Mouse (Mus musculus): Measurements from ENCODE around the gene Fancc.
A peak's percentile ranks its signal among the peaks of the same experiment; 100 is the strongest.

The Fancc gene

GRCm38 (mm10) chr13:63293647-63294046 is 203.4 kb downstream of the Fancc start:
- DNase-seq (ENCODE audit: inconsistent ontology term): no peak

DNA sequence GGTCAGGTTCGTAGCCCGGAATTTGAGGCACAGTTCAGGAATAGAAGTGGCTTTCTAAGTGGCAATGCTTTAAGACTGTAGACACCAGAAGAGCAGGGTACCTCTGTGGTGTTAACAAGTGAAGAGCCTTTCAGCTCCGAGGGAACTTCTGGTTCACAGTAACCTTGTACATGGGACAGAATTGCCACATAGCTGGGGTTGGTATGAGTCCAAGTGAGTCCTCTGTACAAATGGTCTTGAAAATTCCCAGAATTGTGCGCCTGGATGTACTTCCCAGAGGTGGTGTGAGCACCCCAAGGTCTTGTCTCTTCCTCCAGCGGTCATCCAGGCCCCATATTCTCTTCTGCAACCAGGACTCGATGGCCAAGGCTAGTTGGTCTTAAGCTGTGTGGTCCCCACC is 206.1 kb downstream of the Fancc start:
- no peak for DNase-seq (ENCODE audit: inconsistent ontology term)

DNA sequence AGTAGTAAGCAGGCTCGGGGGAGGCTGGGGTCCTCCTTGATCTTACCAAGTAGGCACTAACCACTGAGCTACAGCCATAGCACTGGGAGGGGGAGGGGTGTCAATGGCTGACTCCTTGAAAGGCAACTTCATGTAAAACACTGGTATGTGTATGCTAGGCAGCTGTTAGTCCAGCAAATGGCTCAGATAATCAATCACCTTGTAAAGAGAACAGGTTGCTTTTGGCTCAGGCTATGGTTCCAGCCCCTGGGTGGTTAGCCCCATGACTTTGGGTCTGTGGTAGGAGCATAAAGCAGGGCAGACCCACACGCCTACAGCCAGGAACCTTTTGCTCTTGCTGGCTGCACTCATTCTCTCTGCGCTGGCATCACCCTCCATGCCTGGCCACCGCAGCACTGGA is 207.0 kb downstream of the Fancc start:
- no peak for DNase-seq (ENCODE audit: inconsistent ontology term)

- DNase-seq (ENCODE audit: inconsistent ontology term): no peak
These were observed 207.4 kb downstream of the Fancc start for GRCm38 (mm10) chr13:63289687-63290086.

GRCm38 (mm10) chr13:63289152-63289551 is 207.9 kb downstream of the Fancc start:
- DNase-seq (ENCODE audit: inconsistent ontology term): no peak

GRCm38 (mm10) chr13:63286483-63287102 is 210.5 kb downstream of the Fancc start:
- no peak for DNase-seq (ENCODE audit: inconsistent ontology term)

DNA sequence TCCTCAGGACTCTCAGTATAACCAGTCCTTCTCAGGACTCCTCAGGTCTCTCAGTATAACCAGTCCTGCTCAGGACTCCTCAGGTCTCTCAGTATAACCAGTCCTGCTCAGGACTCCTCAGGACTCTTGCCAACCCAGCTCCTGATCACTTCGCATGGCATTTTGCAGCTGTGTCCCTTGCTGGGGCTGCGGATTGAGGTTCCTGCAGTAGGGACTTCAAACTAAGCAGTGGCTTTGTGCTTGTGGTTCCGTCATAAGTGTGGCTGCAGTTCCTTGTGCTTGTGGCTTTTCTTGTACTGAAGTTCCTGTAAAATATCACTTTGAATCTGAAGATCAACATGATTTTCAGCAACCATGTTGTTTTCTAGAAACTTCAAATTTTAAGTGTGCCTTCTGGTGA is 212.3 kb downstream of the Fancc start:
- no peak for DNase-seq (ENCODE audit: inconsistent ontology term)

GRCm38 (mm10) chr13:63283236-63283635 is 213.8 kb downstream of the Fancc start:
- no peak for DNase-seq (ENCODE audit: inconsistent ontology term)

- no peak for DNase-seq (ENCODE audit: inconsistent ontology term)
These were observed 215.9 kb downstream of the Fancc start for GRCm38 (mm10) chr13:63281206-63281605.

DNA sequence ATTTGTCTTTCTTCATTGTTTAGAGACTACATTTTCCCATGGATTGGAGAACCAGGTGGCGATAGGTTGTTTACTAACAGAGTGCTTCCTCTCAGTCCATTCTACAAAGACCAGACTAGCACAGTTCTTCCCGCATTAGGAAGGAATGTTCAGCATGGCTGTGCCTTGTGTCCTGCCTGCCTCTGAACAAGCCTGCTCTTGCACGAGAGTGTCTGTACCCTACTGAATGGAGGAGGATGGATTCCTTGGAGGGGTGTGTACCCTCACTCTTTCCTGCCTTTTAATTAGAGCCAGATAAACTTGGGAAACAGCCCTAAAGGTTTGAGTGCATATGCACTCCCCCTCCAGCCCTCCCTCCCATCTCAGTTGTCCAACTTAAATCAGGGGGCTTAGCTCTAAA is 216.7 kb downstream of the Fancc start:
- DNase-seq (ENCODE audit: inconsistent ontology term): peak; percentile 49

GRCm38 (mm10) chr13:63279807-63280206 is 217.3 kb downstream of the Fancc start:
- no peak for DNase-seq (ENCODE audit: inconsistent ontology term)

GRCm38 (mm10) chr13:63278796-63279475 is 218.1 kb downstream of the Fancc start:
- peak; percentile 80 for DNase-seq (ENCODE audit: inconsistent ontology term)

DNA sequence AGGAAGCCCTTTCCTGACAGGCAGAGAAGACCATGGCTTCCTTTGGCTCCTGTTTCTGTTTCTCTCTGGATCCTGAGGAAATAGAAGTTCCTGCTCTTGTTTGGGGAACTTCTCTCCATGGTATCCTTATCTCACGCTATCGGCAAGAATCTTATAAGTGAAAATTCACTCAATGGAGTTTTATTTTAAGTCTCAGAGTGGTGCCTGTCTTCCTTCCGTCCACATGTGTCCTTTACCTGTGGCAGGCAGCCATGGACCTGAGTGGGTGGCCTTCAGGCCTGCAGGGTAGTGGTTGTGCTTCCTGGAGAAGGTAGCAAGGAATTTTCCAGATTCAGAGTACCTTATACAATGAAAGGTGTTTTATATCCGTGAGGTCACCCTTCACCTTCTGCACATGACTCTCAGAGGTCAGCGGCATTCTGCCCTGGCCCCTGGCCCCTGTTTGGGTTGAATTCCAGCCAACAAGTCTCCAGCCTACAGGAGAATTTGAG is 218.9 kb downstream of the Fancc start:
- DNase-seq (ENCODE audit: inconsistent ontology term): no peak

DNA sequence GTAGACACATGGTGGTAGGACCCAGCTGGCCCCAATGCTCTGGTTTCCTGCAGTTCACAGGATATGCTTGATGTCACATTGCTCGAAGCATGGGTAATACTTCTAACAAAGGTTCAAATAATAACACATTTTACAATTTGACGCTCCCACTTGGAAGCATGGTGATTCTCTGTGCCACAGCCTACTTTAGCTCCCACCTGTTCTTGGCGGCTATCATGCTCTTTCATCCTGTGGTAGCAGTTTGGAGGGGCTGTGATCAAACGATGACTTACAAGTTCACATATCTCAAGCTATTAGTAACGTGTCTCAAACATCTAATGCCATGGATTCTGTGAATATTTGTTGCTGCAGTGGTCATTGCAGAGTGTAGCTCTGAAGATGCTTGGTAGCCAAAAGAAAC is 219.8 kb downstream of the Fancc start:
- DNase-seq (ENCODE audit: inconsistent ontology term): no peak

DNA sequence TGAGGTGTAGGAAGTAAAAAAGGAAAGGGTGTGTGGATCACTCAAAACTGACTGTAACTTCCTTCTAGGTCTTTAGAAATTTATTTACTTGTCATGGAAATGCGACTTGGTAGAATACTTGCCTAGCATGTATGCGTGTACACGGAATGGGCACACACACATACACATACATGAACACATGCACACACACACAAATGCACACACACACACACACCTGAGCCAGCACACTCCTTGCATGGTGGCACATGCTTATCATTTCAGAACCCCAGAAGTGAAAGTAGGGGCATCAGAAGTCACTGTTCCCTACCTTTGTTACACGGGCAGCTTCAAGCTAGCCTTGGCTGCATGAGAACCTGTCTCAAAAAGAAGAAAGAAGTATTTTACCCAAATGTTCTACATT is 220.7 kb downstream of the Fancc start:
- no peak for DNase-seq (ENCODE audit: inconsistent ontology term)

DNA sequence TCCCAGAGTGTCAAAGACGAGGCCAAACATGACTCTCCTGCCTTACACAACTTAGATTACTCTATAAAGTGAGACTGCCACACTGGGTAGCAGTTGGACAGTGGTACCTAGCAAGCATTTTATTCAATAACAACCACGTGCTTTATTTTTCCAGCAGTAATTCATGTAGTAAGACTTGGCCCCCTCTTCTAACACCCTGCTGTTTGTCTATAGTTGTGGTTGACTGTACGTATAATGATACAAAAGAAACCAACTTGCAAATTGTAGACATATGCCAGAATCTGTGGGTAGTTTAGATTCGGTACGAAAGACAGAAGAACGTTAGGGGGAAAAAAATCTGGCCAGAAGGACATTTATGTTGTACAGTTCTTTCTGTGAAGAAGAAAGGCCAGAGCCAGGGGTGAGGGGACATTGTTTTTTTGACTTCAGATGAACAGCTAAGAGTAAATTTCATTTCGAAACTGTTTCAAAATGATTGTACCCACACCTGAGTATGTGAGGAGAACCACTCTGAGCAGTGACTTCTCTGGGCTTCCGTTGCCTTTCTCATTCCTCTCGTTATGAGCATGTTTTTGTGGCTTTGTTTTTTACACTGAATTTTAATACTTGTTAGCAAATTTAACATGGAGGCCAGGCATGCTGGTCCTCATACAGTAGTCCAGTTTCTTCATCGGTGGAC is 222.5 kb downstream of the Fancc start:
- DNase-seq (ENCODE audit: inconsistent ontology term): no peak

- peak; percentile 31 for DNase-seq (ENCODE audit: inconsistent ontology term)
These were observed 223.2 kb downstream of the Fancc start for GRCm38 (mm10) chr13:63273859-63274258.

DNA sequence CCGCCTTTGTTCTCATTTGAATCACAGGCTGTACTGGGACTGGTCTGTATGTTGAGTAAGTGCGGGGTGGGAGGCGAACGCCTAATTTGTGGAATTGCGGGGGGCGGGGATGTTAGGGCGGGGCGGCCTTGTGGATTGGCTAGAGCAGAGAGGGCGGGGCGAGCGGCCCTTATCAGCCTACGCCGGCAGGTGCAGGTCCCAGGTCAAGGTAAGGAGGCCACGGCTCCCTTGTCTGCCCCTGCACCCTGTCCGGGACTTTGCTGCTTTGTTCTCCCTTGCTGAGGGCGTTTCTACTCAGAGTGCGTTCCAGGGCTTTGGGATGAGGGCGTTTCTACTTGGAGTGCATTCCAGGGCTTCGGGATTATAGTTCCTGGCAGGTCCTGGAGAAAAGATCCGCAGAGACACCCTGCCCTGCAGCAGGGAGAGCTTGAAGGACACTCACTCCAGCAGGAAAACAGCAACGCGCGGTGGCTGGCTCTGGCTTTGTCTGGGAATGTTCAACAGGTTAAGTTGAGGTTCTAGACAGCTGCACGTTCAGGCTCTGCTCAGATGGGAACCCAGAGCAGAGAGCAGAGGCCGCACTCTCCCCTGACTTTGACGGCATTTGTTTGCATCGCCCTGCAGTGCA is 224.4 kb downstream of the Fancc start:
- peak; percentile 81 for DNase-seq (ENCODE audit: inconsistent ontology term)

DNA sequence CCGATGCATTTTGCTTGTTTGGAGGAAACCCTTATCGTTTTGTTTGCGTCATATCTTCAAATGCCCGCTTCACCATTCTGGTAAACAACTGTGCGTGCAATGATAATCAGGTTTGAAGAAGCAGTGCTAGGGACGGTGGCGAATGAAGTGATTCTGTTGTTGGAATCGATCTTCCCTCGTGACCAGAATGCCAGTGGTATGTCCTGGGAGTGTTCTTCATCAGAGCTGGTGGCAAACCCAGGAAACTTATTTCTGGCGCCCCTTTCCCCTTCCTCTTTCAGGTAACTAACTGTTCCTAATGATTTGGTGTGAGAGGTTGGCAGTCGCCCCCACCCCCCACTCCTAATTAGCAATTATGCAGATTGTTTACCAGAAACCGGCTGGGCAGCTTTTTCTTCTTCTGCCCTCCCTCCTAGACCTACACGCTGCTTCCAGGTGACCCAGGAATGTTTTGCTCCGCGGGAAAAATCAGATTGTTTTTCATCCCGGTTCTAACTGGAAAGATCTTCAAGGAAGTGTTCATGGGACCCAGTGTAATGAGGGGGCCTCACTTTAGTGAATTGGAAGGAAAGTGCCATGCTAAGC is 225.0 kb downstream of the Fancc start:
- peak; percentile 40 for DNase-seq (ENCODE audit: inconsistent ontology term)

DNA sequence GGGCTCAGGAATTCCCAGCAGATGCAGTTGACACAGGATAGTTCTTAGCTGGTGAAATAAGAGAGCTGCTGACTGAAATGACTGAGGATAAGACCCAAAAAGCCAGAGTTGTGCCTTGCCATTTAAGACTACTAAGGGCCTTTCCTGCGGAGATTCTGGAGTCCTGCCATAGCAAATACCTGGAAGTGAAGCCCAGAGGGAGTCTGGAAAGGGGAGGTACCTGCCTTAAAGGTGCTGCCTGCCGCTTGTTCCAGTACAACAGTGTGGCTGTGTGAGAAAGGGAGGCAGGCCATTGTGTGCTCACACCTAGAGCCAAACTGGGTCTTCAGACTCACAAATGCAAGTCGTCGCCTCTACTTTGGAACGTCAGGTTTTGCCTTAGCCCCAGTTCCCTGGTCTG is 226.9 kb downstream of the Fancc start:
- DNase-seq (ENCODE audit: inconsistent ontology term): no peak

- DNase-seq (ENCODE audit: inconsistent ontology term): no peak
These were observed 228.3 kb downstream of the Fancc start for GRCm38 (mm10) chr13:63268776-63269175.

DNA sequence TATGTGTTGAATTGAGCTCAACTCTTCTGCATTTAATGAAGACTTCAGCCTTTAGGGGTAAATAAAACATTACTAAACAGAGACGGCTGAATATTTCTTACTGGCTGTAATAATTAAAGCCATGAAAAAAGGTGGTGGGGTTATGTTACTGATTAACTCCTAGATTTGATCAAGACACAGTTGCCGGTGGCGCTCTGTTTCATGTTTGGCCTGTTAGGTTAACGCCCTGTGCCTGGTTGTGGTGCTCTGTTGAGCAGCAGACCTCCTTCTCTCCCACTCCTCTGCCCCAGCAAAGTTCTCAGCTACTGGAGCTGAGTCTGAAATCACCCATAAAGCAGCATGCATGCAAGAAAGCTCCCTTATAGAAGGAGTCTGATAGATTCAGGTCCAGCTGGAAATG is 228.7 kb downstream of the Fancc start:
- no peak for DNase-seq (ENCODE audit: inconsistent ontology term)
